Mouse (Mus musculus) erythroblast, embryonic 14.5 days (primary cell): Measurements from ENCODE around the gene Ntm. TPM values are rescaled to one million over a fixed set of nuclear protein-coding genes. Genes with fewer than 3 reads are reported as not detected.

Source experiments
- H3K27me3 ChIP-seq: 2 replicates; pipeline ENCODE4 v1.6.1; 2012; ENCODE audit warnings: inconsistent platforms; ENCODE audit not compliant: control insufficient read depth
- H3K36me3 ChIP-seq: 2 replicates; pipeline ENCODE4 v1.6.1; 2012; ENCODE audit warnings: mild to moderate bottlenecking, inconsistent platforms; ENCODE audit not compliant: control insufficient read depth
- H3K4me1 ChIP-seq: 2 replicates; pipeline ENCODE4 v1.6.1; 2012; ENCODE audit warnings: inconsistent platforms; ENCODE audit not compliant: control insufficient read depth
- H3K4me3 ChIP-seq: replicated peaks from 2 replicates; pipeline ENCODE3; 2012; ENCODE audit warnings: moderate library complexity, mild to moderate bottlenecking, inconsistent platforms
- H3K9me3 ChIP-seq: 2 replicates; pipeline ENCODE4 v1.6.1; 2012; ENCODE audit warnings: low read length, inconsistent platforms, mixed read lengths; ENCODE audit not compliant: control insufficient read depth
- GATA1 ChIP-seq: IDR thresholded peaks from 2 replicates; pipeline ENCODE4 v1.6.1; 2012; ENCODE audit warnings: low read length, inconsistent platforms, mixed read lengths
- TAL1 ChIP-seq: IDR thresholded peaks from 3 replicates; pipeline ENCODE4 v1.6.1; 2012; ENCODE audit warnings: low read length, inconsistent platforms, mixed read lengths
- polyA plus RNA-seq: library from polyadenylated mRNA; stranded (reverse); fragments of >175 nt; gene quantifications from 2 replicates; pipeline ENCODE4 v1.2.3, GENCODE M21; 2012

The Ntm gene
- polyA plus RNA-seq, 1 experiment: 0.01 TPM

GRCm38 (mm10) chr9:29209243-29209642, 753.7 kb downstream of the Ntm start:
- no peaks in the 10 kb centered on the region for H3K4me1 ChIP-seq
- no peaks in the 10 kb centered on the region for H3K27me3 ChIP-seq
- no peak overlapping the region for H3K4me3 ChIP-seq
- no peaks in the 10 kb centered on the region for H3K36me3 ChIP-seq
- TF ChIP-seq TAL1 (no peak), GATA1 (no peak)
- no peaks in the 10 kb centered on the region for H3K9me3 ChIP-seq

GRCm38 (mm10) chr9:29208142-29208541, 754.8 kb downstream of the Ntm start:
- Histone ChIP-seq H3K4me3 (no peak overlapping the region), H3K9me3 (no peaks in the 10 kb centered on the region), H3K36me3 (no peaks in the 10 kb centered on the region), H3K4me1 (no peaks in the 10 kb centered on the region), H3K27me3 (no peaks in the 10 kb centered on the region)
- no peak for TF ChIP-seq GATA1
- TF ChIP-seq TAL1: no peak

GRCm38 (mm10) chr9:29205680-29206079, 757.3 kb downstream of the Ntm start:
- Histone ChIP-seq H3K4me1 (no peaks in the 10 kb centered on the region), H3K27me3 (no peaks in the 10 kb centered on the region), H3K36me3 (no peaks in the 10 kb centered on the region), H3K4me3 (no peak overlapping the region), H3K9me3 (no peaks in the 10 kb centered on the region)
- TF ChIP-seq GATA1: no peak
- no peak for TF ChIP-seq TAL1

GRCm38 (mm10) chr9:29202196-29202595, 760.7 kb downstream of the Ntm start:
- TF ChIP-seq TAL1: no peak
- H3K36me3 ChIP-seq: no peaks in the 10 kb centered on the region
- H3K4me1 ChIP-seq: no peaks in the 10 kb centered on the region
- H3K9me3 ChIP-seq: no peaks in the 10 kb centered on the region
- no peak overlapping the region for H3K4me3 ChIP-seq
- H3K27me3 ChIP-seq: no peaks in the 10 kb centered on the region

- Histone ChIP-seq H3K4me1 (no peaks in the 10 kb centered on the region), H3K9me3 (no peaks in the 10 kb centered on the region), H3K36me3 (no peaks in the 10 kb centered on the region), H3K27me3 (no peaks in the 10 kb centered on the region), H3K4me3 (no peak overlapping the region)
- TF ChIP-seq GATA1: no peak
- TF ChIP-seq TAL1: no peak
Observed at GRCm38 (mm10) chr9:29201163-29202053, 761.5 kb downstream of the Ntm start.

GRCm38 (mm10) chr9:29197046-29197445, 765.9 kb downstream of the Ntm start:
- no peaks in the 10 kb centered on the region; the same call in 1 of the 2 replicates for H3K9me3 ChIP-seq
- H3K27me3 ChIP-seq: no peaks in the 10 kb centered on the region
- H3K4me1 ChIP-seq: no peaks in the 10 kb centered on the region
- TF ChIP-seq GATA1: no peak
- TF ChIP-seq TAL1: no peak
- no peak overlapping the region for H3K4me3 ChIP-seq
- H3K36me3 ChIP-seq: no peaks in the 10 kb centered on the region

- H3K36me3 ChIP-seq: no peaks in the 10 kb centered on the region
- H3K4me3 ChIP-seq: no peak overlapping the region
- H3K4me1 ChIP-seq: no peaks in the 10 kb centered on the region
- H3K27me3 ChIP-seq: no peaks in the 10 kb centered on the region
- TF ChIP-seq GATA1: no peak
- no peak for TF ChIP-seq TAL1
- peaks cover under 1% of the 10 kb centered on the region for H3K9me3 ChIP-seq
Observed at GRCm38 (mm10) chr9:29194265-29194664, 768.7 kb downstream of the Ntm start.

- Histone ChIP-seq H3K9me3 (peaks cover 10% of the 10 kb centered on the region; the same call in 1 of the 2 replicates), H3K4me3 (no peak overlapping the region), H3K4me1 (no peaks in the 10 kb centered on the region), H3K36me3 (no peaks in the 10 kb centered on the region), H3K27me3 (no peaks in the 10 kb centered on the region)
- no peak for TF ChIP-seq TAL1
- TF ChIP-seq GATA1: no peak
Observed at GRCm38 (mm10) chr9:29183011-29183410, 779.9 kb downstream of the Ntm start.

- Histone ChIP-seq H3K9me3 (peaks cover 13% of the 10 kb centered on the region; the same call in 1 of the 2 replicates), H3K27me3 (no peaks in the 10 kb centered on the region), H3K36me3 (no peaks in the 10 kb centered on the region), H3K4me1 (no peaks in the 10 kb centered on the region), H3K4me3 (no peak overlapping the region)
- no peak for TF ChIP-seq TAL1
- TF ChIP-seq GATA1: no peak
Observed at GRCm38 (mm10) chr9:29181661-29182060, 781.3 kb downstream of the Ntm start.
